Mouse (Mus musculus) retina, embryonic 14.5 days (tissue): ENCODE measurements around the gene Ly6g6c.

ENCODE experiments used
- DNase-seq: peaks from one replicate; pipeline ENCODE4 v3.0.0-alpha.2; 2015; ENCODE audit warnings: low spot score

The Ly6g6c gene

GRCm38 (mm10) chr17:35115046-35116019, 50.1 kb downstream of the Ly6g6c start, which contains the start of gene Ly6g5b:
Gene Ly6g5b (minus strand): TSS chr17:35115428.
- DNase-seq: peak; percentile 26
